Mouse (Mus musculus) heart, embryonic 14.5 days (tissue): ENCODE measurements around the gene Dhrs7b. TPM values are rescaled to one million over a fixed set of nuclear protein-coding genes. Genes with fewer than 3 reads are reported as not detected.

Source experiments
- ATAC-seq: fragments of 200-750 bp; cut with Nextera tagmentation; 2 replicates; pipeline ENCODE4 v1.8.0; 2017; ENCODE audit warnings: low read depth, moderate TSS enrichment; ENCODE audit not compliant: insufficient number of reproducible peaks, insufficient read depth, low FRiP score
- H3K27ac ChIP-seq, 2 experiments: fragments of 200-500 bp in 1 of 2; fragments of 300-500 bp in 1 of 2; sonication (generic) in 1 of 2; replicated peaks in 1 of 2; 2 replicates each; pipeline ENCODE4 v1.5.1; 2012 to 2014; ENCODE audit warnings: low read depth in 2 of 2, low read length in 2 of 2, control low read depth in 1 of 2, mild to moderate bottlenecking in 1 of 2, mixed read lengths in 1 of 2; ENCODE audit not compliant: control insufficient read depth in 1 of 2, insufficient read depth in 1 of 2
- H3K27me3 ChIP-seq: fragments of 300-500 bp; sonication (generic); 2 replicates; pipeline ENCODE4 v1.6.1; 2014; ENCODE audit warnings: mild to moderate bottlenecking, low read length, control low read depth; ENCODE audit not compliant: control insufficient read depth, insufficient read depth
- H3K36me3 ChIP-seq: fragments of 300-500 bp; sonication (generic); 2 replicates; pipeline ENCODE4 v1.6.1; 2014; ENCODE audit warnings: mild to moderate bottlenecking, control low read depth, low read length, mixed read lengths; ENCODE audit not compliant: control insufficient read depth, insufficient read depth
- H3K4me1 ChIP-seq, 2 experiments: fragments of 200-500 bp in 1 of 2; fragments of 300-500 bp in 1 of 2; sonication (generic) in 1 of 2; 2 replicates each; pipeline ENCODE4 v1.6.1; 2012 to 2014; ENCODE audit warnings: low read length in 2 of 2, control low read depth in 1 of 2, mixed read lengths in 1 of 2; ENCODE audit not compliant: control insufficient read depth in 2 of 2, insufficient read depth in 2 of 2
- H3K4me2 ChIP-seq: fragments of 300-500 bp; sonication (generic); 2 replicates; pipeline ENCODE4 v1.6.1; 2014; ENCODE audit warnings: mild to moderate bottlenecking, low read length
- H3K4me3 ChIP-seq, 2 experiments: fragments of 200-500 bp in 1 of 2; fragments of 300-500 bp in 1 of 2; sonication (generic) in 1 of 2; 2 replicates each; pipeline ENCODE4 v1.5.1; 2012 to 2014; ENCODE audit warnings: low read length in 2 of 2, mild to moderate bottlenecking in 2 of 2, control low read depth in 1 of 2, low read depth in 1 of 2, moderate library complexity in 1 of 2; ENCODE audit not compliant: control insufficient read depth in 1 of 2, insufficient read depth in 1 of 2
- H3K9ac ChIP-seq: fragments of 300-500 bp; sonication (generic); 2 replicates; pipeline ENCODE4 v1.6.1; 2014; ENCODE audit warnings: mild to moderate bottlenecking, low read length
- H3K9me3 ChIP-seq: fragments of 300-500 bp; sonication (generic); 2 replicates; pipeline ENCODE4 v1.6.1; 2016; ENCODE audit warnings: low read length, control low read depth; ENCODE audit not compliant: control insufficient read depth
- WGBS: fragments of 180-500 bp; shearing (Covaris S2); extraction: QIAGEN DNeasy Blood & Tissue Kit; methylation state at CpG from one replicate; pipeline ENCODE4 v1.1.7; 2014; 5-methylcytosine and 5-hydroxymethylcytosine counted together
- polyA plus RNA-seq: library from polyadenylated mRNA; unstranded; fragments of >200 nt; fragmentation: Nextera tagmentation; extraction: Ambion mirVana; gene quantifications from 2 replicates; pipeline ENCODE4 v1.2.1, GENCODE M21; 2014

Dhrs7b gene
- 27.6 and 30.2 TPM in 2 replicates for polyA plus RNA-seq

- 1% methylated on average over 34 of the region's 34 CpGs for WGBS
- peak; percentile 83 for ATAC-seq
Observed at GRCm38 (mm10) chr11:60830433-60831052, at the start of gene Dhrs7b. Gene Dhrs7b, plus strand, starts transcription at chr11:60830631.

GRCm38 (mm10) chr11:60784179-60784922, 46.1 kb upstream of the Dhrs7b start:
- H3K27me3 ChIP-seq = no peaks in the 10 kb centered on the region
- peaks cover 86% of the 10 kb centered on the region for H3K36me3 ChIP-seq
- 88% methylated on average over 8 of the region's 8 CpGs for WGBS
- H3K4me1 ChIP-seq = peaks cover 24 to 31% of the 10 kb centered on the region in 2 experiments
- no peak overlapping the region for H3K4me2 ChIP-seq
- no peak for ATAC-seq
- no peaks in the 10 kb centered on the region for H3K9me3 ChIP-seq
- H3K27ac ChIP-seq = no peak overlapping the region
- H3K4me3 ChIP-seq = no peak overlapping the region
- H3K9ac ChIP-seq = no peak overlapping the region

More at GRCm38 (mm10) chr11:60830433-60831052, at the start of gene Dhrs7b:
- H3K27ac ChIP-seq = peak within 1 kb of the TSS; percentile 70 to 72
- peak within 1 kb of the TSS; percentile 78 for H3K4me2 ChIP-seq
- no peaks in the 10 kb centered on the region for H3K27me3 ChIP-seq
- H3K4me1 ChIP-seq = peaks cover 2 to 4% of the 10 kb centered on the region in 2 experiments; a peak in 3 of 4 replicates
- no peaks in the 10 kb centered on the region for H3K36me3 ChIP-seq
- peak within 1 kb of the TSS; percentile 73 to 86 for H3K4me3 ChIP-seq
- H3K9me3 ChIP-seq = no peaks in the 10 kb centered on the region
- peak within 1 kb of the TSS; percentile 83 for H3K9ac ChIP-seq

- Histone ChIP-seq H3K9ac (no peak overlapping the region), H3K27me3 (no peaks in the 10 kb centered on the region), H3K9me3 (no peaks in the 10 kb centered on the region), H3K4me2 (no peak overlapping the region), H3K36me3 (peaks cover 88% of the 10 kb centered on the region), H3K4me1 (no peaks in the 10 kb centered on the region), H3K27ac (no peak overlapping the region), H3K4me3 (no peak overlapping the region)
- WGBS = 67% methylated on average over 1 of the region's 1 CpGs
- no peak for ATAC-seq
Observed at GRCm38 (mm10) chr11:60787595-60787994, 42.8 kb upstream of the Dhrs7b start.

GRCm38 (mm10) chr11:60790472-60790871, 40.0 kb upstream of the Dhrs7b start:
- Histone ChIP-seq H3K4me2 (no peak overlapping the region), H3K4me3 (no peak overlapping the region), H3K27ac (no peak overlapping the region), H3K4me1 (no peaks in the 10 kb centered on the region), H3K36me3 (peaks cover 84% of the 10 kb centered on the region), H3K9ac (no peak overlapping the region), H3K27me3 (no peaks in the 10 kb centered on the region), H3K9me3 (no peaks in the 10 kb centered on the region)
- ATAC-seq = no peak
- 75% methylated on average over 2 of the region's 2 CpGs for WGBS

- no peak overlapping the region for H3K4me3 ChIP-seq
- peak overlapping the region; percentile 7 to 39; a peak in 3 of 4 replicates for H3K27ac ChIP-seq
- H3K27me3 ChIP-seq = no peaks in the 10 kb centered on the region
- no peaks in the 10 kb centered on the region for H3K9me3 ChIP-seq
- H3K36me3 ChIP-seq = peaks cover 66% of the 10 kb centered on the region
- no peak overlapping the region for H3K4me2 ChIP-seq
- ATAC-seq = peak; percentile 23; the same call in 1 of the 2 replicates
- H3K9ac ChIP-seq = no peak overlapping the region
- H3K4me1 ChIP-seq = peaks cover 4 to 7% of the 10 kb centered on the region in 2 experiments; a peak in 3 of 4 replicates
- WGBS = 76% methylated on average over 11 of the region's 11 CpGs
Observed at GRCm38 (mm10) chr11:60796342-60796741, 34.1 kb upstream of the Dhrs7b start.

GRCm38 (mm10) chr11:60799977-60800376, 30.5 kb upstream of the Dhrs7b start:
- 85% methylated on average over 4 of the region's 4 CpGs for WGBS
- Histone ChIP-seq H3K27ac (no peak overlapping the region), H3K9ac (no peak overlapping the region), H3K27me3 (no peaks in the 10 kb centered on the region), H3K4me2 (no peak overlapping the region), H3K36me3 (peaks cover 52% of the 10 kb centered on the region), H3K4me1 (peaks cover 4 to 7% of the 10 kb centered on the region in 2 experiments; a peak in 3 of 4 replicates), H3K4me3 (no peak overlapping the region), H3K9me3 (no peaks in the 10 kb centered on the region)
- no peak for ATAC-seq

- WGBS = 86% methylated on average over 1 of the region's 1 CpGs
- Histone ChIP-seq H3K27ac (no peak overlapping the region), H3K27me3 (no peaks in the 10 kb centered on the region), H3K4me1 (peaks cover 4 to 6% of the 10 kb centered on the region in 2 experiments; a peak in 3 of 4 replicates), H3K4me2 (no peak overlapping the region), H3K9ac (no peak overlapping the region), H3K36me3 (peaks cover 52% of the 10 kb centered on the region), H3K4me3 (no peak overlapping the region), H3K9me3 (no peaks in the 10 kb centered on the region)
- ATAC-seq = no peak
Observed at GRCm38 (mm10) chr11:60800892-60801291, 29.5 kb upstream of the Dhrs7b start.
